Mouse (Mus musculus) neural tube, embryonic 14.5 days (tissue): ENCODE data around the gene Sec22a. TPM values are rescaled to one million over a fixed set of nuclear protein-coding genes. Genes with fewer than 3 reads are reported as not detected.
A peak's percentile ranks its signal among the peaks of the same experiment; 100 is the strongest.

Experiments
- ATAC-seq: fragments of 200-750 bp; cut with Nextera tagmentation; 2 replicates; pipeline ENCODE4 v1.8.0; 2017; ENCODE audit warnings: low read depth, mild to moderate bottlenecking, moderate TSS enrichment, moderate library complexity
- H3K27ac ChIP-seq: fragments of 300-500 bp; sonication (generic); 2 replicates; pipeline ENCODE4 v1.5.1; 2014; ENCODE audit warnings: low read depth, mild to moderate bottlenecking, control low read depth, low read length, moderate library complexity, mixed read lengths
- H3K27me3 ChIP-seq: fragments of 300-500 bp; sonication (generic); 2 replicates; pipeline ENCODE4 v1.6.1; 2014; ENCODE audit warnings: low read length; ENCODE audit not compliant: control insufficient read depth, insufficient read depth
- H3K36me3 ChIP-seq: fragments of 300-500 bp; sonication (generic); 2 replicates; pipeline ENCODE4 v1.6.1; 2014; ENCODE audit warnings: low read length, mixed read lengths; ENCODE audit not compliant: control insufficient read depth, insufficient read depth
- H3K4me1 ChIP-seq: fragments of 300-500 bp; sonication (generic); 2 replicates; pipeline ENCODE4 v1.6.1; 2014; ENCODE audit warnings: low read length; ENCODE audit not compliant: control insufficient read depth, insufficient read depth
- H3K4me2 ChIP-seq: fragments of 300-500 bp; sonication (generic); 2 replicates; pipeline ENCODE4 v1.6.1; 2014; ENCODE audit warnings: mild to moderate bottlenecking, low read depth, low read length, control low read depth
- H3K4me3 ChIP-seq: fragments of 300-500 bp; sonication (generic); 2 replicates; pipeline ENCODE4 v1.5.1; 2014; ENCODE audit warnings: low read depth, low read length, control low read depth, mixed read lengths
- H3K9ac ChIP-seq: fragments of 300-500 bp; sonication (generic); replicated peaks from 2 replicates; pipeline ENCODE4 v1.6.1; 2014; ENCODE audit warnings: low read depth, mild to moderate bottlenecking, control low read depth, low read length, mixed read lengths
- H3K9me3 ChIP-seq: fragments of 300-500 bp; sonication (generic); 2 replicates; pipeline ENCODE4 v1.6.1; 2016; ENCODE audit warnings: low read length; ENCODE audit not compliant: control insufficient read depth
- WGBS: fragments of 180-500 bp; shearing (Covaris S2); extraction: QIAGEN DNeasy Blood & Tissue Kit; methylation state at CpG from one replicate; pipeline ENCODE4 v1.1.7; 2014; 5-methylcytosine and 5-hydroxymethylcytosine counted together
- polyA plus RNA-seq: library from polyadenylated mRNA; unstranded; fragments of >200 nt; fragmentation: Nextera tagmentation; extraction: Ambion mirVana; gene quantifications from 2 replicates; pipeline ENCODE4 v1.2.1, GENCODE M21; 2014

Sec22a gene
- polyA plus RNA-seq, 1 experiment from 2014 or later = 44.0 TPM

DNA sequence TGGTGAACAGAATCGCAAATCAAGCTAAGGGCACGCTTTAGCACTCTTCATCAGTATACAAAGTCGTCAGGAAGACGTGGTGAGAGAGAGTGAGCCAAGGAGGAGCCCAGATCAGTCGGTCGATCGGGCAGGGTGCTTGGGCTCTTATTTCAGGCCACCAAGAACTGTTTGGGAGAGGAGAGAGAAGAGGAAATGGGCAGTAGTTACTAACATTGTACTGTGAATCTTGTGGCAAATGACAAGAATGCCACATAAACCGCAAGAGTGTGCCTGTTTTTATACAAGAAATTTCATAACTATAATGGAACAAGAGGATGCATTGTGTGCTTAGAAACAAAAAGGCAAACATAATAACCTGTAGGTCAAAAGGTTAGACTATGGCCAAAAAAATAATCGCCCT is 16.3 kb upstream of the Sec22a start:
- Histone ChIP-seq H3K27me3 (no peaks in the 10 kb centered on the region), H3K9ac (no peak overlapping the region)

DNA sequence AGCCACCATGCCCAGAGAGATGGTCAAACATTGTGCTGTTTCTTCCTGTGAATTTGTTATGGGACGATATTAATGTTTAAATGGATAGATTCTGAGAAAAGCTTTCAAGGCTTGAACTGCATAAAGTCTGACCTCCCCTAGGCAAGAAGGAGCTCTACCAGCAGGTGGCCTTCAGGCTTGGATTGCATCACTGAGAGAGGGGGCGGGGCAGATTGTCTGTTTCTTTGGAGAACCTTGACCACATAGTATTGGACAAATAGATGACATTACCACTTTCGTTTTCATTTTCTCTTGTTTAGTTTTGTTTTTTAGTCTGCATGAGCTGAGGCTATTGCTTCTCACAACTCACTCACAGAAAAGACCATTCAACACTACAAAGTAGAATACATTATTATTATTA is 15.6 kb upstream of the Sec22a start:
- H3K9ac ChIP-seq = no peak overlapping the region
- no peak overlapping the region for H3K4me2 ChIP-seq
- no peak for ATAC-seq
- 89% methylated on average over 3 of the region's 3 CpGs for WGBS
- no peak overlapping the region for H3K27ac ChIP-seq
- H3K36me3 ChIP-seq = no peaks in the 10 kb centered on the region
- H3K4me1 ChIP-seq = no peaks in the 10 kb centered on the region
- H3K4me3 ChIP-seq = no peak overlapping the region
- no peaks in the 10 kb centered on the region for H3K27me3 ChIP-seq
- H3K9me3 ChIP-seq = no peaks in the 10 kb centered on the region

More for the DNA sequence above, 16.3 kb upstream of the Sec22a start:
- H3K36me3 ChIP-seq = no peaks in the 10 kb centered on the region
- no peak for ATAC-seq
- no peak overlapping the region for H3K27ac ChIP-seq
- no peak overlapping the region for H3K4me3 ChIP-seq
- no peaks in the 10 kb centered on the region for H3K9me3 ChIP-seq
- 81% methylated on average over 9 of the region's 9 CpGs for WGBS
- no peak overlapping the region for H3K4me2 ChIP-seq
- no peaks in the 10 kb centered on the region for H3K4me1 ChIP-seq

DNA sequence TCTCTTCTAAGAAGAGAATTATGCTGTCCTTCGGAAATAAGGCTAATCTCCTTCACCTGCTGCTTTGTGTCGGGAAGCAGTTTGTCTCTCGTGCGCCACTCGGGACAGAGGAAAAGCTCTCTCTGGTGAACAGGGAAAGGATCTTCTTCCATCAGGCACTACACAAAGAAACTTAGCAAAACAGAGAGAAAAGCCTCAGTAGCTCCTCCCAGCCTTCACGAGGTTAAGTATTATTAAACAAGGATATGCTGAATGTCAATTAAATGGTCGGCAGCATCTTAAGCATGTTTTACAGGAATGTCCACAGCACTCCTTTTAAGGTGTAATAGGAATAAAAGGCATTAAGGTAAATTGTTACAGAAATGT is 328 bp upstream of the Sec22a start:
- under 1% methylated on average over 7 of the region's 7 CpGs for WGBS
- Histone ChIP-seq H3K4me2 (peak overlapping the region; percentile 93), H3K27me3 (no peaks in the 10 kb centered on the region), H3K36me3 (no peaks in the 10 kb centered on the region), H3K4me3 (peak overlapping the region; percentile 97), H3K9me3 (no peaks in the 10 kb centered on the region), H3K27ac (peak overlapping the region; percentile 73), H3K9ac (peak overlapping the region; percentile 85; the same call in 1 of the 2 replicates), H3K4me1 (no peaks in the 10 kb centered on the region)
- peak; percentile 58; the same call in 1 of the 2 replicates for ATAC-seq

DNA sequence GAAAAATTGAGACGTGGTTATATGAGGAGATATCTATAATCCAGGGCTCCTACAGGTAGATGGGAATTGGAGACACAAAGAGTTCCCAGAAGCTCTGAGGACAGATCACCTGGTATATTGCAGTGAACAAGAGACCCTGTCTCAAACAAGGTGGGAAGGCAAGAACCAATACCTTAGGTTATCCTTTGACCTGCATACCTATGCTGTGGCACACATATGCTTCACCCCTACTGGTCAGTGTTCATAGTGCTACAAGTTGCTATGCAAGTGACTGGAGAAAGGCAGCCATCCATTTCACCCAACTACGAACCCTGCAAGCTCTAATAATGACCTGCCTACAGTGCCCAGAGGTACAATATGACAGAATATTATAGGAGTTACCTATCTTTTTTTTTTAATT is 1.5 kb downstream of the Sec22a start:
- 95% methylated on average over 2 of the region's 2 CpGs for WGBS
- Histone ChIP-seq H3K27me3 (no peaks in the 10 kb centered on the region), H3K36me3 (no peaks in the 10 kb centered on the region), H3K4me2 (no peak overlapping the region), H3K9me3 (no peaks in the 10 kb centered on the region), H3K9ac (no peak overlapping the region), H3K4me1 (no peaks in the 10 kb centered on the region), H3K4me3 (no peak overlapping the region), H3K27ac (no peak overlapping the region)
- no peak for ATAC-seq

DNA sequence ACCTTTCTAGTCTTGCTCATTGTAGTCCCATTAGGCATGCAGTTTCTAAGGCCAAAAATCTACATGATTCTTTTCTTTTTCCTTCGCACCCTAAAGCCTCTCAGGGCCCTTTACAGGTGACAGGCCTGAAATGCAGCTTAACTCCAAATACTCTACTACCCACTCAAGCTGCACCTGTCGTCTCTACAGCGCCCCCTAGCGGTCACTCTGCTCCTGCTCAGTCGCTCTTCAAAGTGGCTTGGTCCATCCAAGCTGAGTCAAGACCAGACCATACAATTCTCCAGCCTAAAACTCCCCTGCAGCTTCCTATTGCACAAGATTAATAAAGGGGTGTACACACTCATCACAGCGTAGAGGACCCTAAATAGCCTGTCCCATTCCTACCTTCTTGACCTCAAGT is 3.1 kb downstream of the Sec22a start:
- no peak overlapping the region for H3K27ac ChIP-seq
- H3K9me3 ChIP-seq = no peaks in the 10 kb centered on the region
- no peaks in the 10 kb centered on the region for H3K36me3 ChIP-seq
- H3K4me3 ChIP-seq = no peak overlapping the region
- no peak overlapping the region for H3K4me2 ChIP-seq
- H3K4me1 ChIP-seq = no peaks in the 10 kb centered on the region
- H3K27me3 ChIP-seq = no peaks in the 10 kb centered on the region
- WGBS = 32% methylated on average over 6 of the region's 6 CpGs
- ATAC-seq = no peak
- no peak overlapping the region for H3K9ac ChIP-seq

DNA sequence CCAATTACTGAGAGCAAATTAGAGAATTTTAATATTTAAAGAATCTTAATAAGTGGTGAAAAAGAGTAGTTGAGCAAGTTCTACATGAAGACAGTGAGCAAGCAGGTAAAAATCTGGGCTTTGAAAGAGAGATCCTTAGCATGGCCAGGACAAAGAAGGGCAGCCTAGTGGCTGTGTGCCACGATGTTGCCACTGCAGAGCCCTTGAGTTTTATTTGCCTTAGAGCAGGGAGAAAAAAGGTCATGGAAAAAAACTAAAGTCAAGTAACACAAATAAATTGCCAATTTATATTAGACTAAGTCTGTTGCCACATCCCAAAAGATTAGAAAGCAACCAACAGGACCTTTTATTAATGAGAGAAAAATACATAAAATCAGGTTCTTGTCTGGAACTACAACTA is 6.3 kb downstream of the Sec22a start:
- H3K4me2 ChIP-seq = no peak overlapping the region
- 80% methylated on average over 1 of the region's 1 CpGs for WGBS
- no peaks in the 10 kb centered on the region for H3K9me3 ChIP-seq
- no peaks in the 10 kb centered on the region for H3K4me1 ChIP-seq
- no peak overlapping the region for H3K9ac ChIP-seq
- H3K36me3 ChIP-seq = no peaks in the 10 kb centered on the region
- no peak overlapping the region for H3K4me3 ChIP-seq
- no peaks in the 10 kb centered on the region for H3K27me3 ChIP-seq
- no peak overlapping the region for H3K27ac ChIP-seq
- no peak for ATAC-seq

DNA sequence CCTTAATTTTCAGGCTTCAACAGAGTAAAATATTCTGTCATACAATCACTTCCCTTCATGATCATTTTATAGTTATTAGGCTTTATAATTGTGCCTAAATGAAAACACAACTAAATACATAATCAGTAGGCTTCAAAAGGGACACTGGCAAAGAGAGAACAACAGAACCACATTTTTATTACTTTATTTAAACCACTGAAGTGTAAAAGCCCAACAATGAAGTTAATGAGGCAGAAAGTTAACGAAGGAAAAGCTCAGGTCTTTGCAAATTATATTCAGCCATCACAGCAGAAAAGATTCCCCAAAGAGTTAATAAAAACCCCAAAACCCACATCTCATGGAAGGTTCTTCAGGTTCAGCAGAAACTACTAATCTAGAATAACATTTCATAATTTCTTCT is 33.3 kb downstream of the Sec22a start:
- no peaks in the 10 kb centered on the region for H3K9me3 ChIP-seq
- H3K27me3 ChIP-seq = no peaks in the 10 kb centered on the region
- no peak overlapping the region for H3K9ac ChIP-seq
- H3K36me3 ChIP-seq = no peaks in the 10 kb centered on the region; the same call in none of the 2 replicates
- WGBS = 16% methylated on average over 1 of the region's 1 CpGs
- H3K4me3 ChIP-seq = no peak overlapping the region
- no peaks in the 10 kb centered on the region for H3K4me1 ChIP-seq
- H3K27ac ChIP-seq = no peak overlapping the region
- H3K4me2 ChIP-seq = no peak overlapping the region
- ATAC-seq = no peak

DNA sequence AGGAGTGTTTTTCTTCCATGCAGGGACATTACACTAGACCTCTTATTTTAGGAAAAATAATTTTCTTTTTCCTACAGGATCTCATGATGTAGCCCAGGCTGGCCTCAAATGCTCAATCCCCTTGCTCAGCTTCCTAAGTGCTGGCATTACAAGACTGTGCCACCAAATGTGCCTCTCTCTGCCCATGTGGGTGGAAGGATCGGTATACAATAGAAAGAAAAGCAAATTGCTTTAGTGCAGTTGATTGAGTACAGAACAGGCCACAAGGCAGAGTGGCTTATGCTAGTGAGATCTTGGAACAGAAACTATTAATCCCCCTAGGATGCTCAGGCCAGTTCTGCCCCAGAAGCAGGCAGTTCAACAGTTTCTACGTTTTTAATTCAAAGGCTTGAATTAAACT is 43.9 kb downstream of the Sec22a start:
- Histone ChIP-seq H3K4me3 (no peak overlapping the region), H3K9ac (no peak overlapping the region), H3K27me3 (no peaks in the 10 kb centered on the region), H3K4me2 (no peak overlapping the region), H3K9me3 (no peaks in the 10 kb centered on the region), H3K27ac (no peak overlapping the region), H3K36me3 (no peaks in the 10 kb centered on the region), H3K4me1 (peaks cover 3% of the 10 kb centered on the region; the same call in 1 of the 2 replicates)
- 52% methylated on average over 2 of the region's 2 CpGs for WGBS
- peak; percentile 41; the same call in 1 of the 2 replicates for ATAC-seq

DNA sequence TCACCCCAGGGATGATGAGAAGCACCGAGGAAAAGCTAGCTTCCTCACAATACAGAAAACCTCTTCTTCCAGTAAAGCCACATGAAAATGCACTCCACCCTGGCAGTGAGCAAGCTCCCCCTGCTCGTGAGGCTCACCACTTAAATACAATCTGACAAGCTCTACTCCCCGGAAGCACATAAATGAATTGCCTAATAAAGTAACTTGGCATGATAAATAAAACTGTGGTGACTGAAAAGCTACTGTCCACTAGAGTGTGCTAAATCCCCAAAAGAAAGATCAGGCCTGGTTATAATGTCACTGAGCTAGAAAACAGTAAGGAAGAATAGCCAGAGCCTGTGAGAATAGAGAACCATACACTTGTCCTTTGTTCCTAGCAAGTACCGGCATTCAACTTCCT is 44.4 kb downstream of the Sec22a start:
- 23% methylated on average over 4 of the region's 4 CpGs for WGBS
- peaks cover 3% of the 10 kb centered on the region; the same call in 1 of the 2 replicates for H3K4me1 ChIP-seq
- ATAC-seq = peak; percentile 85

DNA sequence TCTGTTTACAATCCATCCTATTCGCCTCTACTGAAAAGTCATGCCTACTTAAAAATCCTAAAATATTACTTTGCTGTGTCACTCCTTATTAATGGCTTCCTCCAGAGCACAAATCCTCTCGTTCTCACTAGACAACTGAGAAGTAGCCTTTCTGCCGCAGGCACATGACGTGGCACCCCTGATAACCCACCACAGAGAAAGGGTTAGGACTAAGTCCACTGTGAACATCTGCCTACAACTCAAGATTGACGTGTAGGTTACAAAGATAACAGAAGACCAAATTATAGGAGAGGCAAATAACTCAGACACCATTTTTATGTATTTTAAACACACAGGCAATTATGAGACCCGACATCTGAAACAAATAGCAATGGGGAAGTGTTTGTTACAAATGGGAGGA is 45.3 kb downstream of the Sec22a start:
- no peak for ATAC-seq
- Histone ChIP-seq H3K9ac (no peak overlapping the region), H3K9me3 (no peaks in the 10 kb centered on the region), H3K4me3 (no peak overlapping the region), H3K36me3 (no peaks in the 10 kb centered on the region), H3K27ac (no peak overlapping the region), H3K4me1 (peaks cover 3% of the 10 kb centered on the region; the same call in 1 of the 2 replicates), H3K27me3 (no peaks in the 10 kb centered on the region), H3K4me2 (no peak overlapping the region)
- 80% methylated on average over 6 of the region's 6 CpGs for WGBS

More for the DNA sequence above, 44.4 kb downstream of the Sec22a start:
- no peak overlapping the region for H3K4me3 ChIP-seq
- H3K9me3 ChIP-seq = no peaks in the 10 kb centered on the region
- H3K27ac ChIP-seq = no peak overlapping the region
- no peak overlapping the region for H3K4me2 ChIP-seq
- no peaks in the 10 kb centered on the region for H3K27me3 ChIP-seq
- H3K9ac ChIP-seq = no peak overlapping the region
- H3K36me3 ChIP-seq = no peaks in the 10 kb centered on the region
